Mouse (Mus musculus) spleen, adult 2 months (tissue): ENCODE measurements at regions not wholly inside any gene's neighbourhood (a gene's known extent, or its start where the extent isn't known, plus 50 kb on each side); places are given as distances from the start of the nearest gene placed in this dataset.

ENCODE experiments used
- DNase-seq, 2 experiments: peaks; one replicate each; pipeline versions ENCODE4 v3.0.0 to v3.0.0-alpha.2; 2012 to 2021; ENCODE audit warnings: low spot score in 2 of 2, low read depth in 1 of 2
- H3K27ac ChIP-seq: fragments of 200-500 bp; 2 replicates; pipeline ENCODE4 v1.5.1; 2012; ENCODE audit warnings: low read length, inconsistent platforms; ENCODE audit not compliant: insufficient read depth
- H3K27me3 ChIP-seq: fragments of 200-500 bp; 2 replicates; pipeline ENCODE4 v1.6.1; 2012; ENCODE audit warnings: mild to moderate bottlenecking, moderate library complexity, low read length, inconsistent platforms; ENCODE audit not compliant: control insufficient read depth, insufficient read depth
- H3K36me3 ChIP-seq: fragments of 200-500 bp; 2 replicates; pipeline ENCODE4 v1.6.1; 2012; ENCODE audit warnings: mild to moderate bottlenecking, low read length, inconsistent platforms; ENCODE audit not compliant: control insufficient read depth, insufficient read depth
- H3K4me1 ChIP-seq: fragments of 200-500 bp; 2 replicates; pipeline ENCODE4 v1.6.1; 2011; ENCODE audit warnings: inconsistent platforms; ENCODE audit not compliant: control insufficient read depth, insufficient read depth, insufficient read length
- H3K4me3 ChIP-seq: fragments of 200-500 bp; 2 replicates; pipeline ENCODE4 v1.5.1; 2011; ENCODE audit warnings: mild to moderate bottlenecking, inconsistent platforms; ENCODE audit not compliant: insufficient read depth, insufficient read length; ENCODE audit errors: extremely low read depth
- CTCF ChIP-seq: fragments of 200-500 bp; IDR thresholded peaks from 2 replicates; pipeline ENCODE4 v1.5.1; 2011; ENCODE audit warnings: mild to moderate bottlenecking, inconsistent platforms; ENCODE audit not compliant: insufficient read depth, insufficient read length, insufficient replicate concordance; ENCODE audit errors: extremely low read depth
- POLR2A ChIP-seq: fragments of 200-500 bp; IDR thresholded peaks from 2 replicates; pipeline ENCODE4 v1.6.1; 2011; ENCODE audit warnings: low read depth, low read length, inconsistent platforms
- WGBS: fragments of 180-500 bp; shearing (Covaris S2); methylation state at CpG from one replicate; pipeline ENCODE4 v1.1.7; 2018; 5-methylcytosine and 5-hydroxymethylcytosine counted together

GRCm38 (mm10) chr13:24527812-24528531, 54.0 kb upstream of the Ripor2 start:
- no peaks in the 10 kb centered on the region for H3K27me3 ChIP-seq
- TF ChIP-seq POLR2A, result no peak
- TF ChIP-seq CTCF, result peak; percentile 35; the same call in 1 of the 2 replicates
- DNase-seq, result peak in 1 of 2 experiments; percentile 36
- H3K36me3 ChIP-seq, result no peaks in the 10 kb centered on the region
- peaks cover 6% of the 10 kb centered on the region; the same call in 1 of the 2 replicates for H3K4me1 ChIP-seq
- H3K4me3 ChIP-seq, result no peak overlapping the region
- WGBS, result 43% methylated on average over 5 of the region's 5 CpGs
- H3K27ac ChIP-seq, result no peak overlapping the region
